Mouse (Mus musculus) adrenal gland, postnatal 36 days (tissue): ENCODE measurements at regions not wholly inside any gene's neighbourhood (a gene's known extent, or its start where the extent isn't known, plus 50 kb on each side); places are given as distances from the start of the nearest gene placed in this dataset.

Experiments
- DNase-seq, 2 experiments: peaks; one replicate each; pipeline ENCODE4 v3.0.0; 2021; ENCODE audit warnings: mixed read lengths in 1 of 2

DNA sequence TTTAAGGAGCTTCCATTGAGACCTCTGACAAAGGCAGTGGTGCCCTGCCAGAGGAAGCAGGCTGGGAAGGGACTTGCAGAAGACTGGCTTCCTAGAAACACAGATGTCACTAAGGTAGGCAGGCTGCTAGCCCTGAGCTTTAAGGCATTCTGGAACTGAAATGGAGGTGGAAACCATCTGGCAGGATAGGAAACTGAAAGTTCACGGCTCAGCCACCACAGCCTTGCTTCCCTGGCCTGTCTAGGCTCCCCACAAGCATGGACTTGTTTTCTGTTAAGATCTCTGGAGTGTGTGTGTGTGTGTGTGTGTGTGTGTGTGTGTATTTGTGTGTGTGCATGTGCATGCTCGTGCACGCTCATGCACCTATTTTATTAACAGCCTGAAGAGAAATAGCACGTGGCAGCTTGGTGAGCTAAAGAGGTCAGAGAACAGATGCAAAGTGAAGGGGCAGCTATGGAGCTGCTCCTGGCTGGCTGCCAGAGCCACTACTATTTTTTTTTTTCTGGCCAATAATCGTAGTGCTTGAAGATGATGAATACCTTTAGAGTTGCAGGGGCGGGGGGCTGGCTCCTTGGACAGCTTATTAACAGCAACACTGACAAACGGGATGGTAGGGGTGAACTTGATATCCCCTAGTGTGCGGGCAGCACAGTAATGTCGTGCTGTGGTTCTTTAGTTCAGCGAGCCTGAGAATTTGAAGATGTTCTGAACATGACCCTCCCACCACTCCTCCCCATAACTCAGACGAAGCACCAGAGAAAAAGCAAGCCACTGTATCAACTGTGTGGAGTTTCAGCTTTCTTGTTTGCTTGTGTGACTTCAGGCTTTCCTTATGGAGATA is 99.6 kb upstream of the Sesn3 start:
- DNase-seq: peak; percentile 3 to 15

- no peak for DNase-seq
Observed at GRCm38 (mm10) chr9:14179777-14180176, 95.1 kb upstream of the Sesn3 start.

- no peak for DNase-seq
Observed at GRCm38 (mm10) chr9:14184261-14184660, 90.6 kb upstream of the Sesn3 start.

DNA sequence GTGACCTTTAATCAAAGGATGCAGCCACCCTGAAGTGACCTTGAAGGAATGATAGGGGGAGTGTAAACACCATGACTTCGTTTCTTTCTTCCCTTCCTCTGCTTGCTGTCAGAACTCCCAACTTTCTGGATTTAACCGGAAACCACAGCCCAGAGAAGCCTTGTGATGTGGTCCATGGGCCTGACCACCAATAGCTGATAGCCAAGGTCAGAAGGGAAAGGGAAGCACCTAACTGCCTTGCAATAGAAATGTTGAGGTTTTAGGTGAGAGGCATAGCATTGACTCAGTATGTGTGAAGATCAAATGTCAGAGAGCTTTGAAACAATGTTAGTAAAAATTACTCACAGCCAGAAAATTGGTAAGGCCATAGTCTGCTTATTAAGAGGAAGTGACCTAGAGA is 89.2 kb upstream of the Sesn3 start:
- no peak for DNase-seq

DNA sequence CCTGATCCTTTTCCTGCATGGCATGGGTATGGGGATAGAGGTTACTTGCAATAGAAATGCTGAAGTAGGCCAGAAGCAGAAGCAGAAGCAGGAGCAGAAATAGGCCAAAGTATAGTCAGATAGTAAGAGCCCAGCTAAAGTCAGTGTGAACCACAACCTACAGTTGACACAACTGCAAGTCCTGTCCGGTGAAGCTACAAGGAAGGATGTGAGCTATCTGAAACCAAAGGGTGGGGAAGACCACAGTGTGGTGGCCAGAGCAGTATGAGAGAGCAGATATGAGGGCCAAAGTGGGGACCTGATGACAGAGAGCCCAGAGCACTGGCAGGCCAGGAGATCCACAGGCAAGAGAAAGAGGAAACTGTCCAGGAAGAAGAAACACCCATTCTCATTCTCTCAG is 87.1 kb upstream of the Sesn3 start:
- DNase-seq: no peak

DNA sequence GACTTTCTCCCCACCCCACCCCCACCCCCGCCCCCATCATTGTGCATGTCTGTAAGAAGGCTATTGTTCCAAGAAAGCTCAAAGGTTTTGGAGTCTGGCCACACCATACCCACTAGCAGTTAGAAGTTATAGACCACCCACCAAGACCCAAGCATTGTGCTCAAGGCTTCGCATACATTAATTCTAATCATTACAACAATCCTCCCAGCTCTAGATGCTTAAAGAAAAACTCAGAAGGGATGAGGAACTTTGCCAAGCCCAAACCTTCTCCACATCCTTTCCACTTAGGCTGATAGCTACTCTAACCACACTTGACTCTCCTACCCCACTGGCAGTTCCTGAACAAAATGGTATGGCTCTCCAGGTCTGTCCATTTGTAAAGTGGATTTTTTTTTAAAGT is 86.4 kb upstream of the Sesn3 start:
- DNase-seq: no peak

- no peak for DNase-seq
Observed at GRCm38 (mm10) chr9:14190660-14191059, 84.2 kb upstream of the Sesn3 start.

DNA sequence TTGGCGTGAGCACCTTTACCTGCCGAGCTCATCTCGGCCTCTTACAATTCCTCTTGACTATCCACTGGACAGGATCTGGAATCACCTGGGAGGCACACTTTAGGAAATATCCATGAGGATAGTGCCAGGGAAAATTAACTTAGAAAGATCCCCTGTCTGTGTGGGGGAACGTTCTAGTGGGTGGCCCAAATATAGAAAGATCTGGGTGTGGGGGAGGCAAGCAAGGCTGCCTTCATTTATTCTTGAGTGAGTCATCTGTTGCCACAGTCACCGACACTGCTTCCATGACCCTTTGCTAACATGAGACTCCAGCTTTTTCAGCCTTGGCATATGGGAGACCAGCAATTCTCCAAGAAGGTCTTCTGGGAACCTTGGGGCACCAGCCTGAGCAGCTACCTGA is 80.1 kb upstream of the Sesn3 start:
- no peak for DNase-seq

- no peak for DNase-seq
Observed at GRCm38 (mm10) chr9:14199116-14199515, 75.8 kb upstream of the Sesn3 start.

DNA sequence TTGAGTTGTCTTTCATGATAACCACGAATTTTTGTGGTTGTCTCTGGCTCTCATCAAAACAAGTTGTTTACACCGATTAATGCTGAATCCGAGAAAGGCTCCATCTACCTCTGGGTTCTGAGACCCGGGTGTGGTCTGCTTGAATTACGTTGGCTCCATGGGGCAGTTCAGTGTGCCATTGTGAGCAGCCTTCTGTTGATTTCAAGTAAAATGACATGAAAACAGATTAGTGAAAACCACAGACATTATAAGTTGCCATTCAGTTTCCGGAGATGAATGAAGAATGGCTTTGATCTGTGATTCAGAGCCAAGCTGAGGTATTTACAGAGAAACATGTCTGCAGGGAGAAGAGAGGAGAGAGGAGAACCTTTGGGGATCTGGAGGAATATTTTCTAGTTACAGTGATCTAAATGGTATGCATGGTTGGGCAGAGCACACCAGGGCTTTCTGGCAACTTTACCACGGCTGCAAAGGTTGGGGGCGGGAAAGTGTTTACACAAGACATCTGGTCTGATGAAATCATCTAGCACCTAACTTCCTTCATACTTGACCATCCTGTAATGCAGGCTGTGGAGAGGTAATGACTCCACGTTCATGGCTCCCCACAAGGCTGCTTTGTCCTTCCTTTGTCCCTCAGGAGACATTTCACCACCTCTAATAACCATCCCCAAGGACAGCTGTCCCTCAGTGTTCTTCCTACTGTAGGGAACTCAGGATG is 74.7 kb upstream of the Sesn3 start:
- no peak for DNase-seq

GRCm38 (mm10) chr9:14200852-14201251 is 74.0 kb upstream of the Sesn3 start:
- no peak for DNase-seq

DNA sequence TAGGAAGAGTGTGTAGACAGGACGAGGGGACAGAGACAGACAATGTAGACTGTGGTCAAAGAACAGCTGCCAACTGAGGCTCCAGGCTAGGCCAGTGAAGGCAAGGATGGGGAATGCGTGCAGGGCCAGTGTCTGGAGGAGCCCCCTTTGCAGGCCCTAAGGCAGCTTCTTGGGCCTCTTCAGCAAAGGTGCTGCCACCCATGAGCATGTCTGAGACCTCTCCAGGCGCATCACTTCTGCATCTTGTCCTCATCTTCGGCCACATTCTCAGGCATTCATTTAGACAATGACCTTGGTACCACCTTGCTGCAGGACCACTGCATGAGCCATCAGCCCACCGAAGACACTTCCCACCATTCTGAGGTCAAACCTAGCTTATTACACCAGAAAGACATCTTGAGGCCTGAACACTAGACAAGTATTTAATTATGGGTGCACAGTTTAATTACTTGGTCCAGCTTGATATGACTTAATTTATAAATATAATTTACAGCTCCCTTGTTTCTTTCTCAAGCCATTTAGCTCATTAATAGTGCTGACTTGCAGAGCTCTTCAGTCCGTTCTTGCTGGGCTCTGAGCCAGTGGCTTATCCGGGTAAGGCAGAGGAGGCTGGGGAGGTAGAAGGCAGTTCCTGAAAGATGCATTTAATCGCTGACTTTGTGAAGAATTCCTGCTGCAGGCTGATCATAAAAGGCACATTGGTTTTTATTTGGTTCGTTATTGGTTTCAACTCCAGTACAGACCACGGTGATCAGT is 72.1 kb upstream of the Sesn3 start:
- peak in 1 of 2 experiments; percentile 44 for DNase-seq

DNA sequence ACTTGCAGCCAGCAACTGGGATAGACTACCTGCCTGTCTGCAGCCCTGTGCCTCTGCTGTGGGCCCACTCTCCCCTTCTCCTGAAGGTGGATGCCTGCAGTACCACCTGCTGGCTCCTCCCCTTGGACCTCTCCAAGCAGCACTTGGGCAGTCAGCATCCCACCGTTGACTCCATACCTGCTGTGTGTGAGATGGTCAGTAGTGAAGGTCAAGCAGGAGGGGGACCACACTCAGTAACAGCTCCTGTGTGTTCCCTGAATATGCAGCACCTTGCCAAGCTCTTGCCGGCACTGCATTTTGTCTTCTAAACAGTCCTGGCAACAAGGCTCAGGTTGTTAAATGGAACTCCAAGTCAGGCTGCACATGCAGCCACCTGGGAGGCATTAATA is 71.6 kb upstream of the Sesn3 start:
- DNase-seq: no peak

GRCm38 (mm10) chr9:14203768-14204416 is 71.0 kb upstream of the Sesn3 start:
- DNase-seq: no peak

DNA sequence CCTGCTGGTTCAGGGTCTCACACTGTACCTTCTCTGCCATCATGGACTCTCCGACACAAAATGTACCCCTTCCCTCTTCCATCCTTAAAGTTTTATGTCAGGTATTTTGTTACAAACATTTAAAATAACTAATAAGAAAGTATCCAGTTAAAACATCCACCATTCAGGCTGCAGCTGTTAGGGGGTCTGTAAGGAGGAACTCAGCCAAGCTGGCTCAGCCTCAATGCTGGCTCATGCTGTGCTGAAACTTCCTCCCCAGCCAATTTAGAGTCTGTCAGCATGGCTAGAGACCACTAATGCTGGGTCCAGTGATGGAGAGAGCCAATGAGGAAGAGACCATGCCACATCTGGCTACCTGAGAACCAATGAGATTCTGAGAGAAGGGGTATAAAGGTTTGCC is 70.0 kb upstream of the Sesn3 start:
- DNase-seq: no peak

GRCm38 (mm10) chr9:14206838-14207560 is 67.9 kb upstream of the Sesn3 start:
- DNase-seq: no peak

DNA sequence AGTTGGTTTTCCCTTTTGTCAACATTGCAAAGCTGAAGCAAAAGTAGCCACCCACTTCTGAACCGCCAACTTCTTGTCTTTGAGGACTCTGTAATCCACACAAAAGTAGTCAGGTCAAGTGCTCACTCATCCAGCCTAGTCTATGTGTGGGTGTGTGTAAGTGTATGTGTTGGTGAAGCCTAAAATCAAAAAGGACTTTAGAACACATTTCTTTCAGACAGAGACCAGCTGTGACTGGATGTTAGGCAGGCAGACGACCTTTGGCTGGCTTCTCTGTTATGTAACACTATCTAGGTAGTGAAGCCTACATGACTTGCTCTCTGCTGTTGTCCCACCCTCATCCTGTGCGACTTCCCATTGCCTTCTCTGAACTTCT is 67.3 kb upstream of the Sesn3 start:
- DNase-seq: no peak

DNA sequence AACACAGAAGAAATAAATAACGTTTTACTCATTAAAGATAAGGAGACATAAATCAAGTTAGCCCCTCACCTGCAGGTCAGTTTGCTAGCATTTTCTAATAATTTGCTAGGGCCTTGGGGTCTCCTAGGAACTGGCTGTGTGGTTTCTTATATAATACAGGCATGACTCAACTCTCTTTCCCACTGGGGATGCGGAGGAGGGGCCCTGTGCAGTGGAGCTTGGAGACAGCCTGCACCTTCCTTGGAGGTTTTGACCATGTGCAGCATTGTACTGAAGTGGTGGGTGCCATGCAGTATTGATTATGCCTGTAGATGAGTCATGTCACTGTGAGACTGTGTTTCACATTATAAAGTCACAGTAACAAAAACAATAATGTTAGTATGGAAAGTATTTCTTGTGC is 61.6 kb upstream of the Sesn3 start:
- peak; percentile 28 to 48 for DNase-seq

DNA sequence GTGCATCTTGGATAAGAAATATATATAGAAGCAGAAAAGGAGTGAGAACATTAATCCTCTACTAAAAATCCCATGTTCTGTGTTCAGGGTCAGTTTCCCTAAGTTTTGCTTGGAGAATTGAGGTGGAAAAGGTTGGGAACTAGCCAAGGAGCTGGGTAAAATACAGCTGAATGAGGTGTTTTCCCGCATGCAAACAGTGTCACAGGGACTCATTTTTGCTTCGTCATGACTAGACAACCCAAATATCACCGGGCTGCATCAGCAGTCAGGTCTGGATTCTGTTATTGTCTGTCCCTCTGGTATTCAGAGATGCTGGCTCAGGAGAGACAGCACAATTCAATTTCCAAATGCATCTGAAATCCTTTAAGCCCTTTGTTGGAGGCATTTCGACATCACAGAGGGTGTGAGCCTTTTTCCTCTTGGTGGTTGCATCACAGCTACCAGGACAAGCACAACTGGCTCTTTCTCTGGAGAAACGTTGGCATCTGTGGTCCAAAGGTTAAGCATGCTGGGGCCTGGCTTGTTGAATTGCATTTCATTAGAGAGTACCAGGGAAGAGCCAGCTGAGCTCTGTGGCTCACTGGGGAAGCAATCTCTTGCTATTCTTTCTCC is 59.6 kb upstream of the Sesn3 start:
- peak in 1 of 2 experiments; percentile 37 for DNase-seq

- DNase-seq: no peak
Observed at GRCm38 (mm10) chr9:14215961-14216360, 58.9 kb upstream of the Sesn3 start.

DNA sequence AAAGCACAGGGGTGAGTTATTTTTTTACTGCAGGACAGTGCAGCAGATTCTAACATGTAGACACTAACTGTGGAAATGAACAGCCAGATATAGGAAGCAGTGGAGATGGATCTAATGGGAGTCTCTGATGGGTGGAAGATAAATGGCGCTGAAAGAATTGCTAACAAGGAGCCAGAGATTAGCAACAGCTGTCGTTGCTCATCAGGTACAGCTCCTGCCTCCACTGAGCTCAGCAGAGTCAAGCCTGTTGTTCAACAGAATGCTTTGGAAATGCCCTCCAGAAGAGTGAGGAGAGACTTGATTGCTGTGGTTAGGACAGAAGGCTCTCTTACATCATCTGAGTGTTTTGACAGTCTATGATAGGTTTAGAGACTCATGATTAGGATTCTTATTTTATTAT is 51.9 kb upstream of the Sesn3 start:
- no peak for DNase-seq
